Mouse (Mus musculus): ENCODE data around the gene 9530053A07Rik.
"Not testable (repeated sequence)": the region's sequence is repeated elsewhere in the genome, so short reads cannot be mapped to it uniquely, and the experiment has no call there.

Gene 9530053A07Rik

GRCm38 (mm10) chr7:28129166-28129565 is at the start of gene 9530053A07Rik:
Gene 9530053A07Rik (plus strand): TSS chr7:28129466.
- DNase-seq, result no peak

GRCm38 (mm10) chr7:28084215-28084614 is 45.1 kb upstream of the 9530053A07Rik start:
- DNase-seq, result no peak

- no peak for DNase-seq
Measured at GRCm38 (mm10) chr7:28086236-28086635, 43.0 kb upstream of the 9530053A07Rik start.

- no peak for DNase-seq
Measured at GRCm38 (mm10) chr7:28093541-28093940, 35.7 kb upstream of the 9530053A07Rik start.

- DNase-seq, result no peak
Measured at GRCm38 (mm10) chr7:28099101-28099500, 30.2 kb upstream of the 9530053A07Rik start.

GRCm38 (mm10) chr7:28100596-28101590 is 28.4 kb upstream of the 9530053A07Rik start:
- DNase-seq, result peak; percentile 81

GRCm38 (mm10) chr7:28102936-28103335 is 26.3 kb upstream of the 9530053A07Rik start:
- DNase-seq, result not testable (repeated sequence)

- peak; percentile 22 for DNase-seq
Measured at GRCm38 (mm10) chr7:28104670-28105069, 24.6 kb upstream of the 9530053A07Rik start.

GRCm38 (mm10) chr7:28106241-28106640 is 23.0 kb upstream of the 9530053A07Rik start:
- no peak for DNase-seq

GRCm38 (mm10) chr7:28114648-28115047 is 14.6 kb upstream of the 9530053A07Rik start:
- no peak for DNase-seq

- DNase-seq, result peak; percentile 58
Measured at GRCm38 (mm10) chr7:28137613-28138012, 8.3 kb downstream of the 9530053A07Rik start.

- DNase-seq, result peak; percentile 91
Measured at GRCm38 (mm10) chr7:28148263-28148662, 19.0 kb downstream of the 9530053A07Rik start.

GRCm38 (mm10) chr7:28149841-28150240 is 20.6 kb downstream of the 9530053A07Rik start:
- no peak for DNase-seq

- DNase-seq, result peak; percentile 91
Measured at GRCm38 (mm10) chr7:28151584-28152221, 22.4 kb downstream of the 9530053A07Rik start.

GRCm38 (mm10) chr7:28153595-28153994 is 24.3 kb downstream of the 9530053A07Rik start:
- DNase-seq, result not testable (repeated sequence)

- DNase-seq, result no peak
Measured at GRCm38 (mm10) chr7:28159292-28159691, 30.0 kb downstream of the 9530053A07Rik start.

GRCm38 (mm10) chr7:28159893-28160292 is 30.6 kb downstream of the 9530053A07Rik start:
- DNase-seq, result no peak

- no peak for DNase-seq
Measured at GRCm38 (mm10) chr7:28161163-28161749, 32.0 kb downstream of the 9530053A07Rik start.

GRCm38 (mm10) chr7:28165406-28165805 is 36.1 kb downstream of the 9530053A07Rik start:
- DNase-seq, result peak; percentile 53

- DNase-seq, result peak; percentile 86
Measured at GRCm38 (mm10) chr7:28168320-28169115, 39.3 kb downstream of the 9530053A07Rik start.

- DNase-seq, result peak; percentile 93
Measured at GRCm38 (mm10) chr7:28169489-28170422, 40.5 kb downstream of the 9530053A07Rik start, which contains the start of gene Fbl. Gene Fbl (plus strand): TSS chr7:28169710.
